Mouse (Mus musculus): ENCODE measurements around the gene Olfr787. TPM values are rescaled to one million over a fixed set of nuclear protein-coding genes. Genes with fewer than 3 reads are reported as not detected.

Gene Olfr787
- not detected in 2 replicates for polyA plus RNA-seq (2012; rRNA removed)

DNA sequence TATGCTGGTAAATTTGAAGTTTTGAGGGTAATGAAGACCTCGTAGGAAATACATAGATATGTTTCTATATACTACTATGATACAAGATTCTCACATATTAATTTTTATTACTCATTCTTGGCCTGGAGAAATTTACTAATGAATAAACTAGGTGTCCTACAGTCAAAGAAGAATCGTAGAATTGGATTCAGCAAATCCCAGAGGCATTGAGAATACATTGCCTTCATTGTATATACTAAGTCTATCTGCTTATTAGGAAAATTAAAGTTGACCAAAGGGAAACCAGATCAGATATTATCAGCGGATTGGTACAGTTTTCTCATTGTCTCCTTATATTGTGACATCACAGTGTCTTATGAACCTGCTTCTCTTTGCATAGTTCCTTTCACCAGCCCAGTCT lies at the start of gene Olfr787:
Gene Olfr787, plus strand, starts transcription at position 301 of the 400 bp plus-strand sequence.
- H3K36me3 ChIP-seq (ENCODE audit: control insufficient read depth, insufficient read depth, low read length): no peaks in the 10 kb centered on the region
- 84% methylated on average over 3 of the region's 3 CpGs for whole genome bisulfite sequencing
- no peaks in the 10 kb centered on the region for H3K4me1 ChIP-seq (ENCODE audit: control insufficient read depth, insufficient read depth, low read length)
- DNase-seq: no peak
- no peak within 1 kb of the TSS for H3K4me3 ChIP-seq (ENCODE audit: insufficient read depth, low read depth, low read length)
- TF ChIP-seq POLR2A (IDR thresholded peaks at IDR 0.05; ENCODE audit: low read depth, low read length): no peak
- TF ChIP-seq CTCF (conservative IDR thresholded peaks at IDR 0.05; ENCODE audit: insufficient read depth, insufficient read length, low read depth, low read length): no peak
- no peaks in the 10 kb centered on the region for H3K27me3 ChIP-seq (replicated peaks; ENCODE audit: control insufficient read depth, insufficient read depth, low read length)
- no peak within 1 kb of the TSS for H3K27ac ChIP-seq (ENCODE audit: insufficient read depth, low read depth, low read length)

DNA sequence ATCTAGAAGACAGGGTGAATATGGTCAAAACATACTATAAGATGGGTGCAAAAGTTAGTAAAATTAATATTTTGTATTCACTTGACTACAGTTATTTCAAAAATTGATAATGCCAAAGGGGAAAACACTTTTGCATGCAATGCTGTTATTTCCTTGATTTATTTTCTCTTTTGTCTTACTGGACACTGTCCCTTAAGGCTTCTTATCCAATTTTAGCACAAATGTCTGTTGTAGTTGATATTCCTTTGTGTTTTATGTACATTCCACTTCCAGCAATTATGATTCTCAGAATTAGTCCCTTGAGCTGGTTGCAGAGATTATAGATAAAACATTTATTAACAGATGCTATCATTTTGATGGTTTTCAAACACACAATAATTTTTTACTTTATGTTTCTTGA lies 34.7 kb upstream of the Olfr787 start, which contains the start of gene Olfr786:
Gene Olfr786, plus strand, starts transcription at position 301 of the 400 bp plus-strand sequence.
- TF ChIP-seq POLR2A (IDR thresholded peaks at IDR 0.05; ENCODE audit: low read depth, low read length) (no peak), CTCF (conservative IDR thresholded peaks at IDR 0.05; ENCODE audit: insufficient read depth, insufficient read length, low read depth, low read length) (no peak)
- no peak within 1 kb of the TSS for H3K4me3 ChIP-seq (ENCODE audit: insufficient read depth, low read depth, low read length)
- H3K27ac ChIP-seq (ENCODE audit: insufficient read depth, low read depth, low read length): no peak within 1 kb of the TSS
- no peak for DNase-seq
- no peaks in the 10 kb centered on the region for H3K4me1 ChIP-seq (ENCODE audit: control insufficient read depth, insufficient read depth, low read length)
- no peaks in the 10 kb centered on the region for H3K27me3 ChIP-seq (replicated peaks; ENCODE audit: control insufficient read depth, insufficient read depth, low read length)
- no peaks in the 10 kb centered on the region for H3K36me3 ChIP-seq (ENCODE audit: control insufficient read depth, insufficient read depth, low read length)

DNA sequence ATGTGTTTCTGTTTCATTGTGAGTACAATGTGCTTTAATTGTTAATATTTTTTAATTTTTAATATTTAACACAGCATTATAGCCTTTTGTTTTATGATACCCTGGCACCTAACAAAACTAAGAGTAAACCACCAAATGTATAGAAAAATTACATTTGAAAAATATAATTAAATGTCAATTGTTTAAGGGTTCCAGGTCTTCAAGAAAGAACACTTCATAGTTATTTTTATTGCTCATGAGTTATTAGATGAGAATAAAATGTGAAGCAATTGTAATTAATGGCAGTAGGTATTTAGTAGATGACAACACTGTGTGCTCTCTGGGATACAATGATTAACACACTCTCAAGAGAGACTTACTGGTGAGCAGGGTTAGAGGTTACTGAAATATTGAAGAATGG lies 9.0 kb downstream of the Olfr787 start, which contains the start of gene Olfr788:
Gene Olfr788, plus strand, starts transcription at position 301 of the 400 bp plus-strand sequence.
- H3K27ac ChIP-seq (ENCODE audit: insufficient read depth, low read depth, low read length): no peak within 1 kb of the TSS
- no peaks in the 10 kb centered on the region for H3K36me3 ChIP-seq (ENCODE audit: control insufficient read depth, insufficient read depth, low read length)
- no peaks in the 10 kb centered on the region for H3K4me1 ChIP-seq (ENCODE audit: control insufficient read depth, insufficient read depth, low read length)
- no peak within 1 kb of the TSS for H3K4me3 ChIP-seq (ENCODE audit: insufficient read depth, low read depth, low read length)
- TF ChIP-seq CTCF (conservative IDR thresholded peaks at IDR 0.05; ENCODE audit: insufficient read depth, insufficient read length, low read depth, low read length): no peak
- TF ChIP-seq POLR2A (IDR thresholded peaks at IDR 0.05; ENCODE audit: low read depth, low read length): no peak
- no peak for DNase-seq
- no peaks in the 10 kb centered on the region for H3K27me3 ChIP-seq (replicated peaks; ENCODE audit: control insufficient read depth, insufficient read depth, low read length)

DNA sequence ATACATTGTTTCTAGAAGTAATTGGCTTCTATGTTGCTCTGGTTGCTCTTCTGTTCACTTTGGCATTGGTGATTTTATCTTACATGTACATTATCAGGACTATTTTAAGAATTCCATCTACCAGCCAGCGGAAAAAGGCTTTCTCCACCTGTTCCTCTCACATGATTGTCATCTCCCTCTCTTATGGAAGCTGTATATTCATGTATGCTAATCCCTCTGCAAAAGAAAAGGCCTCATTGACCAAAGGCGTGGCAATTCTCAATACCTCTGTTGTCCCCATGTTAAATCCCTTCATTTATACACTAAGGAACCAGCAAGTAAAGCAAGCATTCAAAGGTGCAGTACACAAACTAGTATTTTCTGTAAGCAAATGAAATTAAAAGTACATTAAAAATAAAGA lies 11.6 kb downstream of the Olfr787 start:
- 74% methylated on average over 2 of the region's 2 CpGs for WGBS
- H3K4me3 ChIP-seq (ENCODE audit: insufficient read depth, low read depth, low read length): no peak overlapping the region
- H3K27ac ChIP-seq (ENCODE audit: insufficient read depth, low read depth, low read length): no peak overlapping the region
- no peaks in the 10 kb centered on the region for H3K36me3 ChIP-seq (ENCODE audit: control insufficient read depth, insufficient read depth, low read length)
- no peaks in the 10 kb centered on the region for H3K27me3 ChIP-seq (replicated peaks; ENCODE audit: control insufficient read depth, insufficient read depth, low read length)
- no peak for DNase-seq
- no peak for TF ChIP-seq CTCF (conservative IDR thresholded peaks at IDR 0.05; ENCODE audit: insufficient read depth, insufficient read length, low read depth, low read length)
- TF ChIP-seq POLR2A (IDR thresholded peaks at IDR 0.05; ENCODE audit: low read depth, low read length): no peak
- H3K4me1 ChIP-seq (ENCODE audit: control insufficient read depth, insufficient read depth, low read length): no peaks in the 10 kb centered on the region

DNA sequence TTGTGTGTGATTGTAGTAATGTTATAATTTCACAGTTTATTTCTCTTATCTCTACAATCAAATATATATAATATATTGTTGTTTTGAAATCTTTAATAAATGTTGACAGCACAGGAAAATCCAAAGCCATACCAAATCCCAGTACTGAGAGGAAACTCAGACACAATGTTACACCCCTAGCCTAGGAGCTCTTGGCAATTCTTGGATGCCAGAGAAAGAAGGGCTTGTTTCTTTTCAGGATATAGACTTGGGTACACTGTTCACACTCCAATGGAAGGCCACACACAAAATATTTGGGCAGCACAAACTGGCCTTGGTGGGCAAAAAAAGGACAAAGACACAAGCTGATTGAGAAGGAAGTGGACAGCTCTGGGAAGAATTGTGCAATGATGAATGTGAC lies 12.1 kb downstream of the Olfr787 start:
- TF ChIP-seq CTCF (conservative IDR thresholded peaks at IDR 0.05; ENCODE audit: insufficient read depth, insufficient read length, low read depth, low read length): no peak
- TF ChIP-seq POLR2A (IDR thresholded peaks at IDR 0.05; ENCODE audit: low read depth, low read length): no peak

DNA sequence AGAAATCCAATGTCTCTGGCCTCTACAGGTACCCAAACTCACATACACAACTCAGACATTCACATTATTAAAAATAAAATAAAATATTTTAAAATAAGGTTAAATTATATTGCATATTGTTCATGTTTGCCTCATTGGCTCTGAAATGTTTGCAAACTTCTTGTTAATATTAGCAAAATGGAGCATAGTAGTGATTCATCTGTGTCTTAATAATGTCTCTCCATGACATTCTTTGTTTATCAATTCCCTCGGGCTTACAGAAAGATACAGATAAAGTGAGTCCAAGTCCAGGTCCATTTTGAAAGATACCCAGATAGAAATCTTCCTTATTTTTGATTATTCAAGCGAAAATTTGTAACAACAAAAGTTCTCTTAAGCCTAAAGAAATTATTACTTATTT lies 22.8 kb downstream of the Olfr787 start, which contains the start of gene Olfr789:
Gene Olfr789, plus strand, starts transcription at position 301 of the 400 bp plus-strand sequence.
- no peak within 1 kb of the TSS for H3K4me3 ChIP-seq (ENCODE audit: insufficient read depth, low read depth, low read length)
- H3K27ac ChIP-seq (ENCODE audit: insufficient read depth, low read depth, low read length): no peak within 1 kb of the TSS
- H3K27me3 ChIP-seq (replicated peaks; ENCODE audit: control insufficient read depth, insufficient read depth, low read length): no peaks in the 10 kb centered on the region
- WGBS: 58% methylated on average over 2 of the region's 2 CpGs
- DNase-seq: no peak
- no peaks in the 10 kb centered on the region for H3K4me1 ChIP-seq (ENCODE audit: control insufficient read depth, insufficient read depth, low read length)
- no peak for TF ChIP-seq POLR2A (IDR thresholded peaks at IDR 0.05; ENCODE audit: low read depth, low read length)
- TF ChIP-seq CTCF (conservative IDR thresholded peaks at IDR 0.05; ENCODE audit: insufficient read depth, insufficient read length, low read depth, low read length): no peak
- no peaks in the 10 kb centered on the region for H3K36me3 ChIP-seq (ENCODE audit: control insufficient read depth, insufficient read depth, low read length)

More for the DNA sequence above, 12.1 kb downstream of the Olfr787 start:
- Histone ChIP-seq H3K4me1 (ENCODE audit: control insufficient read depth, insufficient read depth, low read length) (no peaks in the 10 kb centered on the region), H3K4me3 (ENCODE audit: insufficient read depth, low read depth, low read length) (no peak overlapping the region), H3K27ac (ENCODE audit: insufficient read depth, low read depth, low read length) (no peak overlapping the region), H3K27me3 (replicated peaks; ENCODE audit: control insufficient read depth, insufficient read depth, low read length) (no peaks in the 10 kb centered on the region), H3K36me3 (ENCODE audit: control insufficient read depth, insufficient read depth, low read length) (no peaks in the 10 kb centered on the region)
- no peak for DNase-seq

DNA sequence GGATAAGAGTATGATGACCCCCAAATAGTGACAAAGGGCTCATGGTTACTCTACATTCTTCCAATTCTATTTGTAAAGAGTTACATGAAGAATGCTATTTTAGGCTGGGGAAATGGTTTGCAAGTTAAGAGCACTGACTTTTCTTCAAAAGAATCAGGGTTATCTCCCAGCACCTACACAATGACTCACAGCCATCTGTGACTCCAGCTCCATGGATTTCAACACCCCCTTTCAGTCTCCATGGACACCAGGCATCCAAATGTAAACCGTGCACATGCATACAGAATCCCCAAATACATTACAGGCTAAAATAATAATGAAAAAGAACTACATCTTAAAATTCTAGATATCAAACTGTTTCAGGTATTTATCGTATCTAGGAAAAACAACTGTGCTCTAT lies 28.4 kb downstream of the Olfr787 start:
- 79% methylated on average over 2 of the region's 2 CpGs for WGBS
- Histone ChIP-seq H3K4me3 (ENCODE audit: insufficient read depth, low read depth, low read length) (no peak overlapping the region), H3K4me1 (ENCODE audit: control insufficient read depth, insufficient read depth, low read length) (no peaks in the 10 kb centered on the region), H3K36me3 (ENCODE audit: control insufficient read depth, insufficient read depth, low read length) (no peaks in the 10 kb centered on the region), H3K27me3 (replicated peaks; ENCODE audit: control insufficient read depth, insufficient read depth, low read length) (no peaks in the 10 kb centered on the region), H3K27ac (ENCODE audit: insufficient read depth, low read depth, low read length) (no peak overlapping the region)
- no peak for DNase-seq
- no peak for TF ChIP-seq CTCF (conservative IDR thresholded peaks at IDR 0.05; ENCODE audit: insufficient read depth, insufficient read length, low read depth, low read length)
- no peak for TF ChIP-seq POLR2A (IDR thresholded peaks at IDR 0.05; ENCODE audit: low read depth, low read length)

Data from kidney, adult 2 months (tissue).